Mouse (Mus musculus) small intestine, adult 2 months (tissue): ENCODE data around the gene Cmtm3.

Source experiments
- CTCF ChIP-seq: fragments of 200-500 bp; IDR thresholded peaks from 2 replicates; pipeline ENCODE4 v1.5.1; 2012; ENCODE audit warnings: low read depth, mild to moderate bottlenecking, control low read depth, inconsistent platforms, low read length, moderate library complexity, mixed read lengths; ENCODE audit not compliant: insufficient replicate concordance, insufficient read length; ENCODE audit errors: extremely low read depth
- POLR2A ChIP-seq: fragments of 200-500 bp; IDR thresholded peaks from 2 replicates; pipeline ENCODE4 v1.6.1; 2012; ENCODE audit warnings: low read depth, mild to moderate bottlenecking, control low read depth, inconsistent platforms, low read length, moderate library complexity

GRCm38 (mm10) chr8:104387980-104388379 lies 48.8 kb downstream of the Cmtm3 start:
- no peak for TF ChIP-seq CTCF
- TF ChIP-seq POLR2A = no peak
